Mouse (Mus musculus): Measurements from ENCODE around the gene Gtpbp3.

DNA sequence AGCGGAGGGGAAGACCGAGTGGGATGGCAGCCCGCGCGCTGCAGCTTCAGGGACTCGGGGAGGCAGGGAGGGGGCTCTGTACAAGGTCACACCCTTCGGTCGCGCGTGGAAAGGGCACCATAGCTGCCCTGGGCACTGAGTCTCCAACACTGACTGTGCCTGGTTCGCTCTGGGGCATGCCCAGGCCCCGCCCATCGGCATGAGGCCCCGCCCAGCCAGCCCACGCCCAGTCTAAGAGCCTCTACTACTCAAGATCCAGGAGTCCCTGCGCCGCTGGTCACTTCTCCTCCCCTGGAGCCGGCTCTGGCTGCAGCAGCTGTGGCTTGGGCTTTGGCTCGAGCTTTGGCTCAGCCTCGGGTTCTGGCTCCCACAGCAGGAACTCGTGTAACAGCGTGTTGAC, 31.0 kb upstream of the Gtpbp3 start:
- TF ChIP-seq SIN3A (IDR thresholded peaks at IDR 0.05; ENCODE audit: low read length), result no peak
- no peak for TF ChIP-seq CTCF (conservative IDR thresholded peaks at IDR 0.05 in 1 of 2, IDR thresholded peaks at IDR 0.05 in 1 of 2; ENCODE audit: low read depth in 2 of 2, low read length in 2 of 2)
- TF ChIP-seq ZNF384 (IDR thresholded peaks at IDR 0.05; ENCODE audit: low read depth, low read length), result no peak
- no peak for TF ChIP-seq MAFK (IDR thresholded peaks at IDR 0.05; ENCODE audit: insufficient replicate concordance, low read length)
- no peak for TF ChIP-seq TBP (conservative IDR thresholded peaks at IDR 0.05; ENCODE audit: low read depth, low read length)
- TF ChIP-seq ZC3H11A (IDR thresholded peaks at IDR 0.05; ENCODE audit: low read depth, low read length), result no peak
- TF ChIP-seq GABPA (IDR thresholded peaks at IDR 0.05; ENCODE audit: insufficient replicate concordance, low read depth, low read length), result no peak
- TF ChIP-seq NELFE (IDR thresholded peaks at IDR 0.05; ENCODE audit: low read depth, low read length), result no peak
- no peak for TF ChIP-seq CHD2 (IDR thresholded peaks at IDR 0.05; ENCODE audit: low read length)
- no peak for TF ChIP-seq POLR2A (IDR thresholded peaks at IDR 0.05; ENCODE audit: low read depth, low read length)
- no peak for TF ChIP-seq RAD21 (IDR thresholded peaks at IDR 0.05; ENCODE audit: low read depth, low read length)
- no peak for TF ChIP-seq SMC3 (IDR thresholded peaks at IDR 0.05; ENCODE audit: low read depth, low read length)
